Mouse (Mus musculus) erythroblast, embryonic 14.5 days (primary cell): ENCODE data around the gene Arpc1b.

Experiments
- GATA1 ChIP-seq: IDR thresholded peaks from 2 replicates; pipeline ENCODE4 v1.6.1; 2012; ENCODE audit warnings: low read length, inconsistent platforms, mixed read lengths
- TAL1 ChIP-seq: IDR thresholded peaks from 3 replicates; pipeline ENCODE4 v1.6.1; 2012; ENCODE audit warnings: low read length, inconsistent platforms, mixed read lengths

DNA sequence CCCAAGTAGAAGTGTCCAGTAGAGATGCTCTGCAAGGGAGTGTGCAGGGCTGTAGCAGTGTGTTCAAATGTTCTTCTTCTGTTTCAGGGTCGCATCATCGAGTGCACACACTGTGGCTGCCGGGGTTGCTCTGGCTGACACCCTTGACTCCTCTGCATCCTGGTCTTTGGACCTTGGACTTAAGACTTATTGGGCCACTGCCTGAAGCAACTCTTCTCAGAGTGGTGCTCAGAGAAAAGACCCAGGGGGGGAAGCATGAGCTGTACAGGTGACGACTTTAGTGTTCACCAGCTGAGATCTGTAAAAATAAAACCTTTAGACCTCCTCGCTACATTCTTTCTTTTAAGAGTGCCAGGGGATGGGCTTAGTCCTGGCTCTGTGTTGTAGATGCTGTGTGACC lies 33.7 kb downstream of the Arpc1b start:
- TF ChIP-seq GATA1 (no peak), TAL1 (no peak)
